Mouse (Mus musculus) c-Kit-positive CD71-positive TER-119-negative erythroid progenitor cells, embryonic 14.5 days (primary cell): ENCODE data around the gene Cdc42se2.
A peak's percentile ranks its signal among the peaks of the same experiment; 100 is the strongest.

Experiments
- DNase-seq: peaks from one replicate; pipeline ENCODE4 v3.0.0-alpha.2; 2013; ENCODE audit warnings: low read depth

Gene Cdc42se2

GRCm38 (mm10) chr11:54787488-54788474 is at the start of gene Cdc42se2:
Cdc42se2 (minus strand) TSS chr11:54787675.
- peak; percentile 86 for DNase-seq

DNA sequence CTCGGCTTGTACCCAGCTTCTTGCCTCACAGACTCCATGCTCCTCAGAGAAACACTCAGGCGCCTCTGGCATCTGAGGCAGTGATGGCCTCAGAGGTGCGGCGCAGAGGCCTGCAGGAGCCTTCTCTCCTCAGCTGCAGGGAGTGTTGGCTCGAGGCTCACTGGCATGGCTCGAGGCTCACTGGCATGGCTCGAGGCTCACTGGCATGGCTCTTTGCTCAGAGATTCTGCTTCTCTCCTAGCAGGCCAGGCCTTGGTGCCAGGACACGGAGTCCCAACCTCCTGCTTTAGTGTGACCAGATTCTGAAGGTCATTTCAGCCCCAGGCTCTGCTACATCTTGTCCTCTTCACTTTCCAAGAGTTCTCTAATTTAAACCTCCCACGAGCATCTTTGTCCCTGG is 48.6 kb upstream of the Cdc42se2 start:
- no peak for DNase-seq

- DNase-seq = peak; percentile 34
These were observed 47.1 kb upstream of the Cdc42se2 start for GRCm38 (mm10) chr11:54834596-54834995.

- no peak for DNase-seq
These were observed 46.4 kb upstream of the Cdc42se2 start for GRCm38 (mm10) chr11:54833833-54834232.

DNA sequence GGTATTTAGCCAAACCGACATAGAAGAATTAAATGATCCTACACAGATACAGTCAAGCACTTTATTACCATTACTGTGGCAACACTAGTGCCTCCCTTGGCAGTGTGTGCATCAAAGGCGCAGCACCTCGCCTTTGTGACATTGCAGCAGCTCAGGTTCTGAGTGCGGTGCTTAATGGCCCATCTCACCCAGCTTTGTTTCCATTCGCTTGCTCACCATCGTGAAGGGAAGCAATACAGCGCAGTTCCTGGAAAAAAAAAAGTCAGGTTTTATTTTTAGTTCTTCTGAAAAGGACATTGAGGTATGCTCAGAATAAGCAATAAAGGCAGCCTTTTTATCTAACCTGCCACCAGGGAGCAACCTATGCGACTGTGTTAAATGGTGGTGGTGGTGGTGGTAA is 39.3 kb upstream of the Cdc42se2 start:
- DNase-seq = no peak

DNA sequence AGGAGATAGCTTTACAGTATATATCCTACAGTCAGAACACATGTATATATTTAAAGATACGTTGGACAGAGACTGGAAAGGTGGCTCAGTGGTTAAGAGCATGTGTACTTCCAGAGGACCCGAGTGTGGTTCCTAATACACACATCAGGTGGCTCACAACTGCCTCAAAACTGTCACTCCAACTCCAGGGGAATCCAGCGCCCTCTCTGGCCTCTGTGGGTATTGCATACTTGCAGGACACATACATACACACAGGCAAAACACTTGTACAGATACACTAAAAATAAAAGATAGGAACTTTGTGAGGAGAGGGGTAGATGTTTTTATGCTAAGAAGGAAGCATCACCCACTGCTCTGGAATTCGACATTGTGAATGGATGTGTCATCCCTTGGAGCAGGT is 38.3 kb upstream of the Cdc42se2 start:
- no peak for DNase-seq

DNA sequence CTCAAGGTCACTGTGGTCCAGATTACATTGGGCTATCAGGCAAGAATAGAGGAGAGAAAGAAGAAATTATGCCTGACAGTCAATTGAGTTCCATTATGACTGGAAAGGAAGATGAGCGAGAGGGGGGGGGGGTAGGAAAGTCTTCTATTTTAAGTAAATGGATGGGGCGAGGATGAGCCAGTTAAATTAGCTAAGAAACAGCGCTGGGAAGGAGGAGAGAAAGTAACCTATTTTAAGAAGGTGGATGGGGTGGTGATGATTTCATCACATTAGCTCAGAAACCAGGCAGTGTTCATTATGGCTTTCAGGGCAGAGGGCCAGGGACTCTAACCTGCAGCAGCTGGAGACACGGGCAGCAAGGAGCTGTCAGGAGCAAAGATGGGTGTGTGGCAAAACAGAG is 36.0 kb upstream of the Cdc42se2 start:
- no peak for DNase-seq

DNA sequence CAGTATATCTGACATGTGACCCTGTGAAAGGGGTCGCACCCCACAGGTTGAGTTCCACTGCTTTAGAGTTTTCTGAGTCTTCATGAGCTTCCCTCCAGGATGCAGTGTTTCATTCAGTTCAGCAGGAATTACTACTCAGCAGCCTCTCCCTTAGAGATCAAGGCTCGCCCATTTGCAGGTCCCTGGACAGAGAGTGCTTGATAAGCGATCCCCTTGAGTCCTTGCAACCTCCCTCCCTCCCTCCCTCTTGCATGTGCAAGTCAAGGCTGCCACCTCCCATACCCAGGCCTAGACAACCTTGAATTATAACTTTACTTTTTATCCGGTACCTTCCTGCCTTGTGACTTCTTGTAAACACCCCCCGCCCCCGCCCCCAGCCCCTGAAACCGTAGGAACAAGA is 32.0 kb upstream of the Cdc42se2 start:
- DNase-seq = no peak

GRCm38 (mm10) chr11:54817449-54817848 is 30.0 kb upstream of the Cdc42se2 start:
- no peak for DNase-seq

DNA sequence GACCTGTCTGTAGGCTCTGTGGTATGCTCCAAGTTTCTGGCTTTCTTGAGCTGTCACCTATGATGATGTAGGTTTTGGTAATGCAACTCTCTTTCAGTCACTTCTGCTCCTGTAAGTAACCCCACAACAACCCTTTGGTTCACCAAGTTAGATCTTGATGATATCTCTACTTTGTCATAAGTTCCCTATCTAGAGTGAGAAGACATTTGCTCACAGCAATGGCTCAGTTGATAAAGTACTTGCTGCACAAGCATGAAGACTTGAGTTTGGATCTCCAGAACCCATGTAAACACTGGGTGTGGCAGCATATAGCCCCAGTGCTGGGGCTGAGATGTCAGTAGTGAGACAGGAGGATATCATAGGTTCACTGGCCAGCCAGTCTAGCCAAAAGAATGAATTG is 28.2 kb upstream of the Cdc42se2 start:
- DNase-seq = no peak

- DNase-seq = no peak
These were observed 25.5 kb upstream of the Cdc42se2 start for GRCm38 (mm10) chr11:54812812-54813516.

GRCm38 (mm10) chr11:54812314-54812713 is 24.8 kb upstream of the Cdc42se2 start:
- no peak for DNase-seq

DNA sequence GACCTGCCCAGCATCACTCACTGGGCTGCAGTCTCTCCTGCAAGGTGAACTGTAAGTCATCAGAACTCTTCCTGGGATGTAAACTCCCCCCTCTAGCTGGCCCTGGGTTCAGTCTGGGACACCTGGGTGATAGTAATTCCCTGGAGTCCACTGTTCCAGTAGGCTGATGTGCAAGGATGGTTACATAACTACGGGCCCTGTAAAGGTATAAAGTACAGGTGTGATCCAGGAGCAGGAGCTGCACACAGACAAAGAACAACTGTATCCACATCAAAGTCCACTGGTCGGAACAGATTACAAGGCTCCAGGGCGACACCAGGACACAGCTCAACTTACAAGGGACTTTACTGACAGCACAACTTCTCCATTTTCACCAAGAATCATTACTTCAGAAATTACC is 23.6 kb upstream of the Cdc42se2 start:
- DNase-seq = no peak

DNA sequence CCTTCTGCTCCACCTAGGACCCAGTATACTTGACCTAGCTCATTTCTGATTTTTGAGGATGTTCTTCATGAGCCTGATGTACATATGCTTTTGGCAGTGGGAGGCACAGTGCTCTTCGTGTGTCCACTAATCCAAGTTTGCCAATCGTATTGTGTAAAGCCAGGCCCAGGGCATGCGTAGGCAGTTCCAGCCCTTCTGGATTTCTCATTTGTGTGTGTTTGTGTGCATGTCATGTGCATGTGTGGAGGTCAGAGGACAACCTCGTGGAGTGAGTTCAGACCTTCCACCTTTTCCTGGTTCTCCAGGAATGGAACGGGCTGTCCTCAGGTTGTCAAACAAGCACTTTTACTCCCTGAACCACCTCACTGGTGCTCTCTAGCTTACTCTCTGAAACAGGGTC is 22.1 kb upstream of the Cdc42se2 start:
- no peak for DNase-seq

GRCm38 (mm10) chr11:54808177-54808576 is 20.7 kb upstream of the Cdc42se2 start:
- DNase-seq = no peak

GRCm38 (mm10) chr11:54807669-54808068 is 20.2 kb upstream of the Cdc42se2 start:
- no peak for DNase-seq

GRCm38 (mm10) chr11:54806891-54807290 is 19.4 kb upstream of the Cdc42se2 start:
- DNase-seq = no peak

DNA sequence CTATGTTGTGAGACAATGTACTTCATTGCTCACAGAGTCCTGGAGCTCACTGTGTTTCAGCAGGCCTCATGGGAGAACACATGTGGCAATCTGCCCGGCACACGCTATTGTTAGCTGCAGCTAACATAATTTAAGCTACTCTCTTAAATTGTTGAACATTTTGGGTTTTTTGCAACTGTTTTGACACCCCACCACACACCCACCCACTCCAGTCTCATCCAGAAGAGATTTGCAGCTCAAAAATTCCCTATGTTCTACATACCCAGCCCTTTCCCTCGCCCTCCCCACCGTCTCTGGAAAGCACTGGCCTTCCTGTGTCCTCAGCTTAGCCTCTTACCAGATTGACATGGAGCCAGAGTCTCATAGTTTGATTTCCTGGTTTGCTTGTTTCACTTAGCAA is 17.7 kb upstream of the Cdc42se2 start:
- no peak for DNase-seq

GRCm38 (mm10) chr11:54802621-54803020 is 15.1 kb upstream of the Cdc42se2 start:
- DNase-seq = no peak

DNA sequence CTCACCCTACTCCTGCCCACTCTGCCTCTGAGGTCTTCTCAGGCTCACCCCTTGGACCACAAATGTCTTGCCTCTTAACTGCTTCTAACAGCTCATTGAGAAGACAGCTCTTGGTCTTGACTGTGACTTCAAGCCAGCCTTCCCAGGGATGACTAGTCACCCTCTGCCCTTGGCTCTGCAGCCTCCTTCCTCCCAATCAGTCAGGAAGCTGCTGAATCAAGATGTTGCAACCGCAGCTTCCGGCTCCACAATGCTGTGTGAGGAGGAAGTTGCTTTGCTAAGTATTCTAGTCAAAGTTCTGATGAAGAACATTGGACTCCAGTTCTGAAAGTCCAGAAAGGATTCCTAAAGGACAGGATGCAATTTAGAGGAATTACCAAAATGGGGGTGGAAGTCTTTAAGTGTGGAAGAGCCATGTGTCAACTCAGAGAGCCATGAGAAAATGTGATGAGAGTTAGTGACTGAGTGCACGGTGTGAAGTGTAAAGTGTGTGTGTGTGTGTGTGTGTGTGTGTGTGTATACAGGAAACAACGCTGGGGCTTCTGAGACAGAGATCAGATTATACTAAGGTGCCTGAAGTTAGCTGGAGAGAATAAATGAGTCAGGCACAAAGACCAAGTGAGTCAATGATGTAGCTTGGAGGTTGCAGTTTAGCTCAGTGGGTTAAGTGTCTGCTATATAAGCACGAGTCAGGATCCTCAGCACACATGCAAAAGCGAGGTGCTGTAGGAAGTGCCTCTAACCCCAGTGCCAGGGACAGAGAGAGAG is 14.5 kb upstream of the Cdc42se2 start:
- no peak for DNase-seq

- no peak for DNase-seq
These were observed 9.1 kb upstream of the Cdc42se2 start for GRCm38 (mm10) chr11:54796551-54796950.

DNA sequence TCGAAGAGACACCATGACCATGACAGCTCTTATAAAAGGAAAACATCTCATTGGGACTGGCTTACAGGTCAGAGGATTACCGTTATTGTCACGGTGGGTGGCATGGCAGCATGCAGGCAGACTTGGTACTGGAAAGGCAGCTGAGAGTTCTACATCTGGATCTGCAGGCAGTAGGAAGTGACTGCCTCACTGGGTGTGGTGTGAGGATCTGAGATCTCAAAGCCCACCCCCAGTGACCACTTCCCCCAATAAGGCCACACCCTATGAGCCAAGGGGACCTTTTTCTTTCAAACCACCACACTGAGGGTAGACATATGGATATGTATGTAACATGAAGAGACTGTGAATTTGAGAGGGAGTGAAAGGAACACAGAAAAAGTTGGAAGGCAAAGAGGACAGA is 7.2 kb upstream of the Cdc42se2 start:
- no peak for DNase-seq
